Mouse (Mus musculus): Measurements from ENCODE around the gene Gtf2a2. TPM values are rescaled to one million over a fixed set of nuclear protein-coding genes. Genes with fewer than 3 reads are reported as not detected.
A peak's percentile ranks its signal among the peaks of the same experiment; 100 is the strongest.

Gene Gtf2a2
- total RNA-seq (2021) = 10 to 100 TPM; 59.0 to 62.1 TPM
- long read RNA-seq, experiment 1, transcript Gtf2a2-202 (5 exons, 893 nt) = major isoform, 22 of 29 reads
- long read RNA-seq, experiment 1, partial matches to known transcripts = 0 of 29 reads
- long read RNA-seq, experiment 1, other reads (novel, unspliced or antisense) = 2 of 29 reads
- long read RNA-seq, experiment 2, transcript Gtf2a2-202 (5 exons, 893 nt) = major isoform, 32 of 44 reads
- long read RNA-seq, experiment 2, partial matches to known transcripts = 0 of 44 reads
- long read RNA-seq, experiment 2, other reads (novel, unspliced or antisense) = 6 of 44 reads

- peak; percentile 96 for DNase-seq
- peak within 1 kb of the TSS; percentile 83 for H3K4me3 ChIP-seq
- intact Hi-C loops (cut with DNase I) = loop anchor here (2.0 kb wide), 1 partner anchor 18 kb away; no protein-coding TSS in a partner anchor
- H3K27ac ChIP-seq = peak within 1 kb of the TSS; percentile 92
- TF ChIP-seq CTCF (IDR thresholded peaks at IDR 0.05) = no peak
Observed at GRCm38 (mm10) chr9:70012408-70012901, at the start of gene Gtf2a2. Gene Gtf2a2 (plus strand): TSS chr9:70012550.

GRCm38 (mm10) chr9:69964370-69964769, 48.0 kb upstream of the Gtf2a2 start:
- intact Hi-C loops (cut with DNase I) = no loop called here
- TF ChIP-seq CTCF (IDR thresholded peaks at IDR 0.05) = no peak
- Histone ChIP-seq H3K4me3 (no peak overlapping the region), H3K27ac (peak overlapping the region; percentile 31; the same call in 1 of the 2 replicates)
- no peak for DNase-seq

- intact Hi-C loops (cut with DNase I) = loop anchor here (10.0 kb wide), 1 partner anchor 361 kb away; no protein-coding TSS in a partner anchor
- Histone ChIP-seq H3K27ac (no peak overlapping the region), H3K4me3 (no peak overlapping the region)
- no peak for TF ChIP-seq CTCF (IDR thresholded peaks at IDR 0.05)
- no peak for DNase-seq
Observed at GRCm38 (mm10) chr9:69985526-69985925, 26.8 kb upstream of the Gtf2a2 start.

GRCm38 (mm10) chr9:69986063-69986462, 26.3 kb upstream of the Gtf2a2 start:
- intact Hi-C loops (cut with DNase I) = loop anchor here (10.0 kb wide), 1 partner anchor 361 kb away; no protein-coding TSS in a partner anchor
- no peak for DNase-seq
- no peak overlapping the region for H3K4me3 ChIP-seq
- no peak overlapping the region for H3K27ac ChIP-seq
- no peak for TF ChIP-seq CTCF (IDR thresholded peaks at IDR 0.05)

- H3K27ac ChIP-seq = no peak overlapping the region
- DNase-seq = no peak
- intact Hi-C loops (cut with DNase I) = loop anchor here (10.0 kb wide), 1 partner anchor 362 kb away; no protein-coding TSS in a partner anchor
- TF ChIP-seq CTCF (IDR thresholded peaks at IDR 0.05) = no peak
- H3K4me3 ChIP-seq = no peak overlapping the region
Observed at GRCm38 (mm10) chr9:69986571-69986970, 25.8 kb upstream of the Gtf2a2 start.

- intact Hi-C loops (cut with DNase I) = loop anchor here (10.0 kb wide), 1 partner anchor 363 kb away; no protein-coding TSS in a partner anchor
- DNase-seq = peak; percentile 57
- H3K4me3 ChIP-seq = no peak overlapping the region
- TF ChIP-seq CTCF (IDR thresholded peaks at IDR 0.05) = peak; percentile 82
- H3K27ac ChIP-seq = peak overlapping the region; percentile 28
Observed at GRCm38 (mm10) chr9:69987579-69987978, 24.8 kb upstream of the Gtf2a2 start.

GRCm38 (mm10) chr9:69988706-69989302, 23.5 kb upstream of the Gtf2a2 start:
- intact Hi-C loops (cut with DNase I) = loop anchor here (1.0 to 10.0 kb wide), 2 partner anchors 40 to 364 kb away; no protein-coding TSS in a partner anchor
- no peak for DNase-seq
- H3K27ac ChIP-seq = peak overlapping the region; percentile 99
- TF ChIP-seq CTCF (IDR thresholded peaks at IDR 0.05) = no peak
- peak overlapping the region; percentile 100 for H3K4me3 ChIP-seq

- Histone ChIP-seq H3K4me3 (peak within 1 kb of the TSS; percentile 100), H3K27ac (peak within 1 kb of the TSS; percentile 99)
- intact Hi-C loops (cut with DNase I) = loop anchor here (10.0 kb wide), 1 partner anchor 365 kb away; no protein-coding TSS in a partner anchor
- peak; percentile 98 for DNase-seq
- TF ChIP-seq CTCF (IDR thresholded peaks at IDR 0.05) = no peak
Observed at GRCm38 (mm10) chr9:69989303-69990121, 22.8 kb upstream of the Gtf2a2 start, which contains the start of gene Bnip2. Gene Bnip2 (plus strand): TSS chr9:69989466.

GRCm38 (mm10) chr9:69990346-69990745, 22.0 kb upstream of the Gtf2a2 start:
- DNase-seq = no peak
- Histone ChIP-seq H3K4me3 (peak overlapping the region; percentile 100), H3K27ac (peak overlapping the region; percentile 99)
- TF ChIP-seq CTCF (IDR thresholded peaks at IDR 0.05) = no peak
- intact Hi-C loops (cut with DNase I) = no loop called here

GRCm38 (mm10) chr9:69992841-69993277, 19.5 kb upstream of the Gtf2a2 start:
- Histone ChIP-seq H3K27ac (peak overlapping the region; percentile 25; the same call in 1 of the 2 replicates), H3K4me3 (no peak overlapping the region)
- no peak for DNase-seq
- no peak for TF ChIP-seq CTCF (IDR thresholded peaks at IDR 0.05)
- intact Hi-C loops (cut with DNase I) = no loop called here

GRCm38 (mm10) chr9:69993479-69993878, 18.9 kb upstream of the Gtf2a2 start:
- no peak for DNase-seq
- intact Hi-C loops (cut with DNase I) = no loop called here
- no peak for TF ChIP-seq CTCF (IDR thresholded peaks at IDR 0.05)
- no peak overlapping the region for H3K4me3 ChIP-seq
- H3K27ac ChIP-seq = no peak overlapping the region

- intact Hi-C loops (cut with DNase I) = loop anchor here (2.0 kb wide), 1 partner anchor 18 kb away; the partner anchor contains the start of gene Gtf2a2
- Histone ChIP-seq H3K4me3 (no peak overlapping the region), H3K27ac (0 out of 2 replicates have a peak overlapping the region, but pooled peaks have one; percentile 20)
- no peak for DNase-seq
- TF ChIP-seq CTCF (IDR thresholded peaks at IDR 0.05) = no peak
Observed at GRCm38 (mm10) chr9:69994547-69994946, 17.8 kb upstream of the Gtf2a2 start.

Data from gastrocnemius, adult 2 months (tissue).